Mouse (Mus musculus) urinary bladder, postnatal 36 days (tissue): ENCODE data around the gene Qrsl1.
"Not testable (repeated sequence)": the region's sequence is repeated elsewhere in the genome, so short reads cannot be mapped to it uniquely, and the experiment has no call there.

Experiments
- DNase-seq, 2 experiments: peaks; one replicate each; pipeline ENCODE4 v3.0.0; 2022; ENCODE audit warnings: low spot score in 2 of 2, mixed read lengths in 1 of 2

Qrsl1 gene

DNA sequence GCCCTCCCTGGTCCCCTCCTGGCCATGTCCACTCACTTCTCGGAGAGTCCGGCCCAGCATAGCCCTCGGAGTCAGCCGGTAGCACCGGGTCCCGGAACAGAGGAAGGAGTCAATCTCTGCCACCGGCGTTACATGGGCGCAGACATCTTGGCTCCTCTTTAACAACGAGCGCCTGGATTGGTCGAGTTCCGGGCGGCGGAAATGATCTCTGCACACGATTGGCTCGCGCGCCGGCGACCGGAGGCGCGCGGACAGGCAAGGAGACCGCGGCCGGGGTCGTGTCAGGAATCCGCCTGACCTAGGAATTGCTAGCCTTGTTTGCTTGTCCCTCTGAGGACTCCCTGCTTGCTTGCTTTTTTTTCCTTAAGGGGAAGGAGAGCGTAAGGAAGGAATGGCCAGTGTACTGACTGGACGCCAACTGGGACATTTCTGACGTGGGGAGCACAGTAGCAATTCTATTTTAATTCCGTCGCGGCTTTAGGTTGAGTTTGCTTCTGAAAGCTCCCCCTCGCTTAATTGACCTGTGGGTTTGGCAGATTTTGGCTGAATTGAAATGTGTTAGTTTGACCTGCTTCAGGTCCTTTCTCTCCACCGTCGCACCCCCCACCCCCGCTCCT, at the start of gene Qrsl1, which contains the start of gene Rtn4ip1:
Gene Qrsl1 (minus strand): TSS at position 168 of the 617 bp plus-strand sequence.
Gene Rtn4ip1 (plus strand): TSS at position 230 of the 617 bp plus-strand sequence.
- peak; percentile 92 to 95 for DNase-seq

DNA sequence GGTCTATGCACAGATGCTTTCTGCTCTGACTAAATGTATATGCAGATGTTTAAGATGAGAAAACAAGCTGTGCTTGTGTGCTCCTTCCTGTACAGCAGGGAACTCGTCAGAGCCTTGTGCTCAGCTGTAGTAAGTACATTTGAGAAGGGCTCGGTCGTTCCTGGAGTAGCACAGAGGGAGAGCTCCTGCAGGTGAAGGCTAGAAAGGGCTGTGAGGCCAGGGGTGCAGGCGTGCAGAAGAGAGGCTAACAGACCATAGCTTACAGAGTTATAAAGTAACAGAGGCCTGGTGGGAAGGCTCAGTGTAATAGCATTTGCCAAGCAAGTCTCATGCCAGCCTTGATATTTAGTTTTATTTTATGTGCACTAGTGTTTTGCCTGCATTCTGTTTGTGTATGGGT, 43.9 kb upstream of the Qrsl1 start:
- DNase-seq, result no peak

DNA sequence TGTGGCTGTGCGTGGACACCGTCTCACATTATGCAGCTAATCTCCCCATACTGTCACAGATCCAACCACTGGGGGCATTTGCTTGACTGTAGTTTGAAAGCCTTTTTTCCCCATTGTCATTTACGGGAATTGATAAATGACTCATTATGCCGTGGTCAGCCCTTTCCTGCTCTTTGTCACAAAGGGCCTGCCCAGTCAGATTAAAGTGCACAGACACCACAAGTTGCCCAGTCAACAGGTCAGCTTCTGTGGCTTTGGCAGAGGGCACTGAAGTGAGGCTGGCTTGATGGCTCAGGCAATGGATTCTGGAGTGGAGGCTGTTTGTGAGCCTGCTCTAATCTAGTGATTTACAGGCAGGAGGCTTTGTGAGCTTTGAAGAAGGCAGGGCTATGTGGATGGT, 42.2 kb upstream of the Qrsl1 start:
- DNase-seq, result no peak

DNA sequence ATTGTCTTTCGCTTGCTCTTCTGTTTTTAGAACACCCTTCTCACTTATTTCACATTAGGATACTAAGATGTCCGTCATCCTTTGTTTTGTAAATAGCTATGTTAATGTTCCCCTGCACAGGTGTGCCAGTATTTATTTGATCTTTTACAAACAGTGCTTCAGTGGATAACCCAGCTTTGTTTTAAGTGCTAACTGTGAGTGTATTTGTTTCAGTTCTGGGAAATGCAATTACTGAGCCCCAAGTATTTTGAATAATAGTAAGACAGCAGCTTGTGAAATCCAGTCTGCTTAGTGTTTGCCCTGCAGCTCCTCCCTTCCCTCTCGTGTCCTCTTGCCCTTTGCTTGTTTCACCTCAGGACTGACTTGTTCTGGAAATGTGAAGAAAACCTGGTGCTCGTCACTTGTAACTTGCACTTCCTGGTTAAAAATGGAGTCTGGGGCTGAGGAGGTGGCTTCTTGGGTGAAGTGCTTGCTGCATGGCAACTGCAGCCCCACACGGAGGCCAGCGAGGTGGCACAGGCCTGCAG, 37.7 kb upstream of the Qrsl1 start:
- no peak for DNase-seq

DNA sequence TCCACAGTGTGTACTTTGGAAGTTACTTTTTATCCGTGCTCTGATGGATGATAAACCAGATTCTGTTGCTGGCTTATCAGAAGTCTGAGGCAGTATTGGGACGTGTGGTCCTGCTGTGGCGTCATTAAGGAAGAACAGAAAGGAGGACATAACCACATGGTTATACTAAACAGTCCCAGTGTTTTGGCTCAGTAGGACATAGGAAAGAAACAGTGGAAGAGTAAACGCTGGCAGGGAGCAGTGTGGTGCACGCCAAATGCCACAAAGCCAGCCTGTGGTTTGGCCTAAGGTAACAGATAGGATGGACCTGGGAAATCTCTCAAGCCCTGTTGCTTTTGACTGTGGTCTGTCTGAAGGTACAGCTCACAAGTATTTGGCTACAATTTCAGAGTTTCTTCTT, 27.1 kb upstream of the Qrsl1 start:
- no peak for DNase-seq

DNA sequence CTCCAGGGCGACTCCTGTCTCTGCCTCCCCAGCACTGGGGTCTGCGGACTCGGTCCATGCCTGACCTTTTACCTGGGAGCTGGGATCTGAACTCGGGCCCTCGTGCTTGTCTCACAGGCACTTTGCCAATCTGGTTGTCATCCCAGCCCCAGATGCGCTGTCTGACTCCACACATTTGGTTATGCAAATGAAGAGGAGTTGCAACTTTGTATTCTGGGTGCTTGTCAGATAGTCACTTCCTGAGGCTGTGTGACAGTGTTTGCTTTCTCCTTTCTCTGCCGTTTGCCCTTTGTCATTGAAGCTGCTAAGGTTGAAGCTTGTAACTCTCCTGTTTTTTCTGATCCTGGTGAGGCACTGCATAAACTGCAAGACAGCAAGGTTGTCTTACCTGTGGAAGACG, 26.2 kb upstream of the Qrsl1 start:
- DNase-seq, result no peak

DNA sequence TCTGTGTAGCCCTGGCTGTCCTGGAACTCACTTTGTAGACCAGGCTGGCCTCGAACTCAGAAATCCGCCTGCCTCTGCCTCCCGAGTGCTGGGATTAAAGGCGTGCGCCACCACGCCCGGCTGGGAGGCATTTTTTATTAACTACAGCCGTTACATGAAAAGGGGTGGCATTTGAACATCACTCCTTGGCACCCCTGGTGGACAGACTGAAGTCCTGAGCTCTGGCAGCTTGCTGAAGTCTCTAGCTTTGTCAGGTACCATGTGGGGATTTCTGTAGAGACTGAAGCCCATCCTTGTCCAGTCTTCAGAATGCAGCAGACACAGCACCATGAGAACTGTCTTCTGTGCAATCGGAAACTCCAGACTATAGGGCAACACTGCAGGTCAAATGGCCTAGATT, 24.2 kb upstream of the Qrsl1 start:
- not testable (repeated sequence) for DNase-seq

DNA sequence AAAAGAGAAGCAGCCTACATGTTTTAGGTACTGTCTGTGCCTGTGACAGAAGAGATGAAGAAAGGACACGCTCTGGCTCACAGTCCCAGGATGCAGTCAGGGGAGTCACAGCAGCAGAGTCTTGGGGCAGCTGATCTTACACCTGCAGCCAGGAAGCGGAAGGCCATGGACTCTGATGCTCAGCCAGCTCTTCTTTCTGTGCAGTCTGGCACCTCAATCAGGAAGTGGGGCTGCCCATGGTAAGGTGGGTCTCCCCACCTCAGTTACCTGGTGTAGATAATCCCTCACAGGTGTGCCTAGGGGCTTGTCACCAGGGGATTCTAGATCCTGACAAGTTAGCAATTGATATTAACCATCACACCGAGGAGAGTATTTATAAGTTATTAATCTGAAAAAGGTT, 21.6 kb upstream of the Qrsl1 start:
- no peak for DNase-seq

DNA sequence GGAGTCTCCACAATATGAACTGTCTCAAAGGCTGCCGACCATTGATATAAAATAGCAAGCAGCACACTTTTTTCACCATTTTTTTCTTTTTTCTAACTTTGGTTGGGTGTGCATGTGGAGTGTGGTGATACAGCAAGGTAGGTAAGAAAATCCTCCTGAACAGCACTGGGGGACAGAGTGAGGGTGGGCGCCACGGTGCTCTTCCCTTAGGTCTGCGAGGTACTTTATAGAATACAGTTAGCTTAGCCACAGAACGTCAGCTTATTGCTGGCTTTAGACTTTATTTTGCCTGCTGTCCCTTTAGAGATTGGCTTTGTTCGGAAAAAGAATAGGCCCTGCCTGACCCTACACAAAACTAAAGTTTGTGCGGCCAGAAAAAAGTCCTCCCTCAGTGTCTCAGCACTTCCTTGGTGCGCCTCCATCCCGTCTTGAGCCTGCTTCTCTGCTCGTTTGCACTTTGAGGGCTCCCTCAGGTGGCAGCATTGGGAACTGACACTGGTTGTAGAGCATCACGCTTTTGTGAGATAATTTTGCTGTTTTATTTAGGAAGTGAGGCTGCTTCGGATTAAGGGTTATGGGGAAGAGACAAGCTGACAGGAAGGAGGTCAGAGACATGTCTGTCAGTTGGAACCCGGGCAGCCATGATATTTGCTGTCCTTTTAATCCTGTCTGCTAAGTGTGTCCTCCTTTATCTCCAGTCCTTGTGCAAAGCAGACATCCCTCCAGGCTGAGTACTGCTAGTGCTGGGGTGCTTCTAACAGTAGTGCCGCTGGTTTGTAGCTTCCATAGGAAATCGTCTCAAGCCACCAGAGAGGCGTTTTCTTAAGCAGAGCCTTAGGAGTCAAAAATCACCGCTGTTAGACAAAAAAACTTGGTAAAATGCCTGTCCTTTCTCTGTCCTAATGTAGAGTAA, 17.4 kb upstream of the Qrsl1 start:
- peak; percentile 73 to 76 for DNase-seq

DNA sequence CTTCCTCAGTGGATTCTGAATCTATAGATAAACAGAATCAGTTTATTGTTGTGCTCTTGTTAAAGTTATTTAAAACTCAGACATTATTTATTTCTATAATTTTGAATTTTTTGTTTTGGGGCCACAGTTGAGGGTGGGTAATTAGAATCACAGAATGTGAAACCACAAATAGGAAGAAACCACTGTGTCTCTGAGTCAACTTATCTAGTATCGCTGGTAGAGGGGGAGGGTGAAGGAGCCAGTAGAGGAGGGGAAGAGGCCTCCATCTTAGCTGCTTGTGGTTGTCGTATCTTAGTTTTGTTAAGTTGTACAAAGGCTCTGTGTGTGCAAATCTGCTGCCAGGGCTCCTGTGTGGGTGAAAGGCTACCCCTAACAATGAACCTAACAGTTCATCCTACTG, 15.2 kb upstream of the Qrsl1 start:
- no peak for DNase-seq

DNA sequence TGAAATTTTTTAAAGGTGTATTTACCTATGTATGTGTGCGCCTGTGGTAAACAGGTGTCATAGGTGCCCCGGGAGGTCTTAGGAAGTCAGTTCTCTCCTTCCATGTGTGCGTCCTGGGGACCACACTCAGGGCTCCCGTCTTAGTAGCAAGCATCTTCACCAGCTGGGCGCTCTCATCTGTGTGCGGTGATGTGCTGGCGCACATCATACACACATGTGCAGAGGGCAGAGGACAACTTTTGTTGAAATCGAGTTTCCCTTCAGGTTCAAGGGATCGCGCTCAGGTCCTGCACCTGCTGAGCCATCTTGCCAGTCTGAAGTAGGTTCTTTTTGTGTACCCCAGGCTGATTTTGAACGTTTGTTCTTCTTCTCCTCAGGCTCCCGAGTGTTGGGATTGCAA, 14.6 kb upstream of the Qrsl1 start:
- DNase-seq, result no peak

DNA sequence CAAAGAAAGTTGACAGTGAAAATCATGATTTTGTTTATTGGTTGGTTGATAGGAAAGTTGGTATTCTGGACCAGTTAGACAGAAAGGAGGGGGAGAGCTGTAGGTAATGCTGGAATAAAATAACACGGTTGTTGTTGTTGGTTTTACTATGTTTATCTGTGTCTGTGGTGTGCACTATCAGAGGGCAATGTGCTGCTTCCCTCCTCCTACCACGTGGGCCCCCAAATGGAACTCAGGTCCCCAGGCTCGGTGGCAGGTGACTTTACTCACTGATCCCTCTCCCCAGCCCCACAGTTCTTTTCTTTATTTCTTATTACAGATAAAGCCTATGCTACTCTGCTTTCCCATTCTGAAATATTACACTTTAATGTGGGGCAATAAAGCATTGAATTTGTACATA, 10.7 kb upstream of the Qrsl1 start:
- DNase-seq, result no peak

DNA sequence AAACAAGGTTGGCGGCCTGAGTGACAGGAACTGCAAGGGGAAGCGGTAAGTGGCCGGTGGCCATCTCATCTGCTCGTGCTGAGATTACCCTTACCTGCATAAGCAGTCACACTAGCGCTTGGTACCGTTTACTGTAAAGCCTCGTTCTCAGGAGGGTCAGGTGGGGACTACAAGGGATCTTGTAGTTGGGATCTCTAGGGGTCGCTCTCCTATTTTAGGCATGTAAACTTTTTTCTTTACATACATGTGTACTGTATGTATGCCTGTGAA, 9.3 kb upstream of the Qrsl1 start:
- DNase-seq, result no peak

DNA sequence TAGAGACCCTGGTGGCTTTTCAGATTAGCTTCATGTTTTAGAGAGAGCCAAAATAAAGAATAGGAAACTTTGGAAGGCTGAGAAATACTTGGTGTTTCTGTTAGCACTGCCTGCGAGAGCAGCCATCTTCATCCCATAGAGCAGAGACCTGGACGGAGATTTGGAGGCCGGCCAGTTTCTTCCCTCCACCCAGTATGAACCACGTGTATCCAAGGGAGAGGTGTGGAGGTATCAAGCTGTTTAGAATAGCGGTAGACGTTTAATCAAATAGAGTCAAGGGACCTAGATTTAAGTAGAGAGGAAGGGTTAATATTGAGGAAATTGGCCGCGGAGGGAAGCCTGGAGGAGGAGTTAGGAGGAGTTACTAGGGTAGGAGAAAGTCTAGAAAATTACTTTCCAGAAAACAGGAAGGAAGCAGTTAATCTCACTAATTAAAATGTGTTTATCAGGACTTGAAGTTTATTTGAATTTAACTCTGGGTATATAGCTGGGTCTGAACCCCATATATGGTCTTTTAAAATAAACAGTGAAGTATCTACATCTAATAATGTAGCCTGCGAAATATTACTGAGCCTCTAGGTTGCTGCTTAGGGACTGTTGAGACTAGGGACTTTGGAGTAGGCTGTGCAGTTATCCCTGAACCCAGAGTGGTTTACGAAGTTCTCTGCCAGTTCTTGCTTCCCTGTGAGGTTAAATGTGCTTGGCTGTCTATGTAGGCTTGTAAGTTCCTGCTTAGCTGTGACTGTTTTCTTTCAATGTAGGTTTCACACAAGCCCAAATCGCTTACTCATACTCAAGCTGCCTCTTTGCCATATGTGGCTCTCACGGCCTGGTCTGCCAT, 8.7 kb upstream of the Qrsl1 start:
- no peak for DNase-seq

DNA sequence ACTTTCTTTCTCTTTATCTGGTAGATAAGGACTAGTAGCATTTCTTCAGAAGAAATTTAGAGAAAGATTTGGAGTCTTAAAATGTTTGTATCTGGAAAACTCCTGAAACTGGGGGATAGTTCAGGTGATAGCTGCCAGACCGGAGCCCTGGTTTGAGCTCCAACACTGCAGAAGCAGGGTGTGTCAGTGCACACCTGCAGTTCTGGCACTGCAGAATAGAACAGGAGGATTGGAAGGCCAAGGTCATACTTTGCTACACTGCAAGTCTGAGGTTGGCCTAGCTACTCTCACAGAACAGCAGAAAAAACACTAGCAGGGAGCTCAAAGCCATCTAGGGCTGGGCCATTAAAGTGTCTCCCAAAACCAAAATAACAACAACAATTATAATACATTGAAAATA, 3.0 kb upstream of the Qrsl1 start:
- no peak for DNase-seq

DNA sequence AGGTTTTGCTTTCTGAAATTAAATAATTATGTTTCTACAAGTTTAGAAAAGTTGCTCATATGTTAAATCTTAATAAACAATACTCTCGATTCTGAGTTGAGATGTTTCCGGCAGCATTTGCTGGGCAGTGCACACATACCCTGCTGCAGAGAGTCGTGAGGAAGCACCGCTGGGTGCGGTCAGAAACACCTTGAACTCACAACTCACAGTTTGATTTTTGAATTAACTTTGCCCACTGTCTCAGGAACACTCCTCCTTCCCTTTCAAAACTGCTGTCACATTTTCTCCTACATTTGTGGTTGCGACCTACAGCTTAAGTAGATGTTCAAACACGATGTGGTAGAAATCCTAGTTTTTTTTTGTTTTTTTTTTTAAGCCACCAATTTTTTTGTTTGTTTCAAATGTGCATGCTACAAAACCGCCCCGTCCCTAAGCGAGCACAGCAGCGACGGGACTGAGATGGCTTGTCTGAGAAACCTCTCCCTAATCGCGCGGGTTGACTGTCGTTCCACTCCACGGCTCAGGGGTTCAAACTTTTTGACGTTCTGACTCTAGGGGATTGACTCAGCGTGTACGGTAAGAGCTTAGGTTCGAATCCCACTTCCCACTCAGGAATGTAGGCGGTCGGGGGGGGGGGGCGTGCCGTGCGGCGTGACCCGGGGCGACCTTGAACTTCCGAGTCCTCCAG, 518 bp downstream of the Qrsl1 start:
- DNase-seq, result no peak

DNA sequence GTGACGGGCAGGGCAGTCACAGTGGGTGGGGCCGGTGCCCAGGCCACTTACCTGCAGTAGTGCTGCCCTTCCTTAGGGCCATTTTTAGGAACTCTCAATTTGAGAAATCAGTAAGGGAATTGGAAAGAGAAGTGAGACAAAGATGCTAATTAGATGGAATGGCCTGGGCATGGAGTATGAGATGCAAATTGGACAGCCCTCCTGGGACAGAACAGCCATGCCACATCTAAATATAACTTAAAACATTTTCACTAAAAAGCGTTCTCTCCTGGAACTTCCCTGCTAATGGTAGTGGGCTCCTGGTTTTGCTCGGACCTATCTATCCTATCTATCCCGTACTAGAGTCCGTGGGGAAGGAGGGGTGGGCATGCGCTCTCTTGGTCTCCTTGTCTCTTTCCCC, 3.3 kb downstream of the Qrsl1 start:
- no peak for DNase-seq

DNA sequence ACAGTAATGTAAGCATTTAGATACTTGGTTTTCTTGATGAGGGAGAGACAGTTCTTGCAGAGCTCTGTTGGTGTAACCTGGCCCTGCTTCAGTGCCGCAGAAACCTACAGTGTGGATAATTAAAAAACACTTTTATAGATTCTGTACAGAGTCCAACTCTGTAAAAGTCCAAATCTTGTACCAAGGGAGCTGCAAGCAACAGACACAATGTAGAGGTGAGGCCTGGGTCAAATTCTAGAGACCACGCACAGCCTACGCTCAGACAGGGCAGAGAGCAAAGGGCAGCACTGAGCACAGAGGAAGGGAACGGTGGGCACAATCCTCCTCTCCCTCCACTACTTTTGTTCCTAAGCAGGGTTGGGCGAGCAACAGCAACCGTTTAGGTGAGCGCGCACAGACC, 5.5 kb downstream of the Qrsl1 start:
- DNase-seq, result no peak

DNA sequence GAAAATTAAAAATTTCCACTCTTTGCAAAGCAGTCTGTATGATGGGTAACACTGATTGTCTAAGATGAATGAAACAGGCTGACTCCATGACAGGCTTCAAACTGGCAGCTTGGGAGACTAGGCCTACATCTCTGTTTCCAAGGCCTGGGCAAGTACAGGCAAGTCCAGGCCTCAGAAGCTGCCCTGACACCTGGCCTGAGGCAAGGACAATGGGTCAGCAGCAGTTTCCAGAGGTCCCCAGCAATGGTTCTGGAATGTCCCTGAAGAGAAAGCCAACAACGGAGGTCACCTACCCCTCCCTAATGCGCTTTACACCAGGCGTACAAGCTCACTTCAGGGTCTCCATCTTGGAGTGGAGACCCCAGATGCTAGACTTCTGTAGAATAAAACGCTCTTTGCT, 8.6 kb downstream of the Qrsl1 start:
- DNase-seq, result no peak

DNA sequence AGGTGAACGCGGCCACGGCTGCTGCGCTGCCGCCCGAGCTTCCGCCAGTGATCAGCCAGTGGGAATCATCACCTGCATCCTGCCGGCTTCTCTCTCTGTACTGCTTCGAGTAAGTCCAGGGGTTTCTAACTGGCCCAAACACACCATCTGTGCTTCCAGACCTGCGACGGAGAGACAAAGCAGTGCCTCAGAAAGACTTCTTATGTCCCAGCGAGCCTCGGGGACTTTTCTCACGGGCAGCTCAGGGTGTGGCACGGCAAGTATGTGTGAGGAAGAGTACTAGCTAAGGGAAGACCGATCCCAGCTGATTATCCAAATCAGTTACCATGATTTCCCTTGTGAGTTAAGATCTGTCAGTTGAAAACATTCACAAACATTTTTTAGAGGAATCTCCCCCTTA, 12.6 kb downstream of the Qrsl1 start:
- no peak for DNase-seq

DNA sequence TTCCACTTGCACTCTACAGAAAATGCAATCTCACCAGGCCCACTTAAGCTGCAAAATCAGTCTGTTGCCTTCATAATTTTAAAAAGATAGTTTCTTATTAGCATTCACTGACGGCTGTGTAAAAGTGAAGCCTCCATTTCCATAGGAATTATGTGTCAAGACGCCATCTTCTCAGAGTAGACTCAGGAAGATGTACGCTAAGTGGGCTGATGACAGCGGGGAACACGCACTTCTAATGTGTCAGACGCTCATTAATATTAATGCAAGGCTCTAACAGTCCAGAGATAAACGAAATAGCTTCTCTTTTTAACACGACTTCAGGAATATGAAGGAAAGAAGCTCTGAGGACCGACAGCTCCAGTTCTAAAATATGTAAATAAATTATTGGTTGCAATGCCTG, 13.9 kb downstream of the Qrsl1 start:
- DNase-seq, result no peak

DNA sequence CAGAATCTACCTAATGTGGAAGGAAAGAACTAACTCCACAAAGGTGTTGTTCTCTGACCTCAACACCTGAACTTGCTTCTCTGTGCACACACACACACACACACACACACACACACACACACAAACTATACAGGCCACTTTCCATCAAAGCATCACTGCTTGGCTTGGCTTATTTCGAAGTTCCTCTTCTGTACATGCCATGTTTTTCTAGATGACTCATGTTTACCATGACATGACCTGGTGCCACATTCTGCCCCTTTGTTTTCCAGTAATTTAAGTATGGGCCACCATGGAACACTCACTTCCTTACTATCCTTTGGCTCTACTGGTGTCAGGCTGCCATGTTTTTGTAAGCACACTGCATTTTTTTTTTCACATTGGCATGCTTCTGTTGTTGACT, 30.1 kb downstream of the Qrsl1 start:
- no peak for DNase-seq
